Mouse (Mus musculus): Measurements from ENCODE around the gene Fgfr2.

- TF ChIP-seq POLR2A (IDR thresholded peaks at IDR 0.05; ENCODE audit: low read depth, low read length) (no peak), CTCF (IDR thresholded peaks at IDR 0.05; ENCODE audit: borderline replicate concordance, insufficient read depth, low read length) (no peak)
Measured at GRCm38 (mm10) chr7:131265851-131266250, 1857.3 kb downstream of the Fgfr2 start.
